Mouse (Mus musculus) neural tube, embryonic 12.5 days (tissue): ENCODE data around the gene Chd3. TPM values are rescaled to one million over a fixed set of nuclear protein-coding genes. Genes with fewer than 3 reads are reported as not detected.

Experiments
- ATAC-seq: fragments of 200-750 bp; cut with Nextera tagmentation; 2 replicates; pipeline ENCODE4 v1.8.0; 2017; ENCODE audit warnings: low read depth, mild to moderate bottlenecking, moderate TSS enrichment, moderate library complexity; ENCODE audit not compliant: low FRiP score
- H3K27ac ChIP-seq: fragments of 300-500 bp; sonication (generic); 2 replicates; pipeline ENCODE4 v1.5.1; 2016
- H3K27me3 ChIP-seq: fragments of 300-500 bp; sonication (generic); replicated peaks from 2 replicates; pipeline ENCODE4 v1.6.1; 2016; ENCODE audit warnings: mild to moderate bottlenecking
- H3K36me3 ChIP-seq: fragments of 300-500 bp; sonication (generic); 2 replicates; pipeline ENCODE4 v1.6.1; 2016; ENCODE audit warnings: mild to moderate bottlenecking
- H3K4me1 ChIP-seq: fragments of 300-500 bp; sonication (generic); 2 replicates; pipeline ENCODE4 v1.6.1; 2016
- H3K4me2 ChIP-seq: fragments of 300-500 bp; sonication (generic); replicated peaks from 2 replicates; pipeline ENCODE4 v1.6.1; 2016; ENCODE audit warnings: mild to moderate bottlenecking
- H3K4me3 ChIP-seq: fragments of 300-500 bp; sonication (generic); 2 replicates; pipeline ENCODE4 v1.5.1; 2016
- H3K9ac ChIP-seq: fragments of 300-500 bp; sonication (generic); 2 replicates; pipeline ENCODE4 v1.6.1; 2016; ENCODE audit warnings: mild to moderate bottlenecking
- H3K9me3 ChIP-seq: fragments of 300-500 bp; sonication (generic); 2 replicates; pipeline ENCODE4 v1.6.1; 2016; ENCODE audit warnings: mild to moderate bottlenecking
- WGBS: fragments of 180-500 bp; shearing (Covaris S2); methylation state at CpG from one replicate; pipeline ENCODE4 v1.1.7; 2016; 5-methylcytosine and 5-hydroxymethylcytosine counted together
- polyA plus RNA-seq: library from polyadenylated mRNA; unstranded; fragments of >200 nt; fragmentation: Nextera tagmentation; extraction: Ambion mirVana; gene quantifications from 2 replicates; pipeline ENCODE4 v1.2.1, GENCODE M21; 2016

Chd3 gene
- polyA plus RNA-seq, 1 experiment from 2014 or later: 87.1 TPM

DNA sequence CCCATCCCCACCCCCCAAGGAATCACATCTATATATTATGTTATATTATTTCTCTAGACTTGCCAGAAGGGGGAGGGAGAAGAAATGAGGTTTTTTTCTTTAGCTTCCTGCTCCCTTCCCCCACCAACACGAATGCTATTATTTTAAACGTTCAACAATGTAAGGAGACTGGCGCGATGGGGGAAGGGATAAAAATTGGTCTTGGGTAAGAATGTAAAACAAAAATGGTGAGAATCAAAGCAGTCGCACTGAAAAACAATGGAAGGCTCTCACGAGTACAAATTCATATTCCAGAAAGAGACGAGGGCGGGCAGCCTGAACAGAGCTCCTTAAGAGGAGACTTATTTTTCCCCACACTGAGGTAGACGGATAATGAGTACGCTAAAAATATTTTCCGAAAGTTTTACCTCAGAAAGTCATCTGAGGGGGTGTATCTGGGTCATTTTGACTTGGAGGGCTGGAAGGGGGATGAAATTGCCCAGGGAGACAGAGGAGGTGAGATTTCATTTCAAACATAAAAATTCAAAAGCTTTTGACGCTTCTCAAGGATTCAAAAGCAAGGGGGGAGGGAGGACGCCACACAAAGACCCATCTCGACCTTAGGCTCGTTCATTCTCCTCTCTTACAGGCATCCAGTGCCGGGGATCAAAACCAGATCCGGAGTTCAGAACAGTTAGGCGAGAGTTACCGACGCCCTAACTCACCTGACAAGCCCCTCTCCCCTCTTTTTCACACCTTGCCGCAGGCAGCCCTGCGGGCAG is 2.2 kb downstream of the Chd3 start:
- ATAC-seq: no peak
- peak overlapping the region; percentile 90 for H3K4me2 ChIP-seq
- peak overlapping the region; percentile 99 for H3K27ac ChIP-seq
- H3K36me3 ChIP-seq: peaks cover 19% of the 10 kb centered on the region
- H3K9me3 ChIP-seq: no peaks in the 10 kb centered on the region
- H3K4me3 ChIP-seq: peak overlapping the region; percentile 99
- H3K4me1 ChIP-seq: peaks cover 55% of the 10 kb centered on the region
- peak overlapping the region; percentile 99 for H3K9ac ChIP-seq
- H3K27me3 ChIP-seq: no peaks in the 10 kb centered on the region
- under 1% methylated on average over 22 of the region's 22 CpGs for WGBS

- Histone ChIP-seq H3K4me1 (peaks cover 47% of the 10 kb centered on the region), H3K4me3 (peak overlapping the region; percentile 99), H3K9ac (peak overlapping the region; percentile 99), H3K27me3 (no peaks in the 10 kb centered on the region), H3K27ac (peak overlapping the region; percentile 99), H3K4me2 (peak overlapping the region; percentile 90), H3K9me3 (no peaks in the 10 kb centered on the region), H3K36me3 (peaks cover 26% of the 10 kb centered on the region)
- ATAC-seq: peak; percentile 84
- 1% methylated on average over 26 of the region's 26 CpGs for WGBS
These were observed 2.9 kb downstream of the Chd3 start for GRCm38 (mm10) chr11:69366157-69366854.

DNA sequence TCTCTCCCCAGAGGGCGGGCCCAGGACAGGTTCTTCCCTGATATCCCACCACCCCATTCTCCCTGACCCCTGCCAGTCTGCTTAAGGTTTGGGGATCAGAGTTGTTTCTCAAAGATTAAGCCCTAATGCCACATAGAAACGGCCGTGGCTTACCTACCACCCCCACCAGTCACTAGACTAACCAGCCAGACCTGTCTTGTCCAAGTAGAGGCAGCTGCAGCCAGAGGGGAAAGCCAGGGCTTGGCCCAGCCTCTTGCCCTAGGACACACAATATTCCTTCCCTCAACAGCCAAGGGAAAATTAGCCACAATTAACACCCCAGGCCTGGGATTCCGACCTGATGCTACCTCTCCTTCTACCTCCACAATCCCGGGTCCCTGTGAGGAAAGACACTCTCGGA is 3.5 kb downstream of the Chd3 start:
- peaks cover 32% of the 10 kb centered on the region for H3K36me3 ChIP-seq
- 30% methylated on average over 6 of the region's 6 CpGs for WGBS
- no peaks in the 10 kb centered on the region for H3K9me3 ChIP-seq
- no peaks in the 10 kb centered on the region for H3K27me3 ChIP-seq
- peaks cover 42% of the 10 kb centered on the region for H3K4me1 ChIP-seq
- H3K9ac ChIP-seq: peak overlapping the region; percentile 70
- peak overlapping the region; percentile 95 for H3K27ac ChIP-seq
- peak overlapping the region; percentile 99 for H3K4me3 ChIP-seq
- H3K4me2 ChIP-seq: peak overlapping the region; percentile 90
- ATAC-seq: no peak

GRCm38 (mm10) chr11:69364910-69365309 is 4.3 kb downstream of the Chd3 start:
- under 1% methylated on average over 6 of the region's 6 CpGs for WGBS
- Histone ChIP-seq H3K4me2 (peak overlapping the region; percentile 90), H3K4me1 (peaks cover 39% of the 10 kb centered on the region), H3K4me3 (peak overlapping the region; percentile 99), H3K9me3 (no peaks in the 10 kb centered on the region), H3K27me3 (no peaks in the 10 kb centered on the region), H3K27ac (peak overlapping the region; percentile 95), H3K9ac (0 out of 2 replicates have a peak overlapping the region, but pooled peaks have one; percentile 70), H3K36me3 (peaks cover 40% of the 10 kb centered on the region)
- peak; percentile 49 for ATAC-seq

- no peak for ATAC-seq
- Histone ChIP-seq H3K4me2 (peak overlapping the region; percentile 90), H3K9ac (no peak overlapping the region), H3K4me3 (no peak overlapping the region), H3K36me3 (peaks cover 46% of the 10 kb centered on the region), H3K4me1 (peaks cover 37% of the 10 kb centered on the region), H3K27me3 (no peaks in the 10 kb centered on the region), H3K27ac (no peak overlapping the region), H3K9me3 (no peaks in the 10 kb centered on the region)
- WGBS: 61% methylated on average over 8 of the region's 8 CpGs
These were observed 4.8 kb downstream of the Chd3 start for GRCm38 (mm10) chr11:69364376-69364775.

DNA sequence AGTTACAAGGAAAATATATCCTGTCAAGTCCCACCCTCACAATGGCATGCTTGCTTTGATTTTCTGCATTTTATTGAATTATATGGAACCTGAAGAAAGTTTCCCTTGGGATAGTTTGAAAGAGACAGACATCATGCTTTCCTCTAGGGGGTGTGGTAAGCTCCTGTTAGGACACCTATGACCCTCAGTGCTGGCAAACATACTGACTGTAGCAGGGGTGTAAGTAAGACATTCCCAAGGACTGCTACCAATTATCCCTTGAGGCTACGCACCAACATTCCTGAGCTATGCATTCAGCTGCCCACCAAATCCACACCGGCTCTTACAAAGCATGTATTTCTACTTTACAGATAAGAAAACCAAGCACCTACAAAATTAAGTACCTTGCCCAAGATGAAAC is 6.7 kb downstream of the Chd3 start:
- H3K36me3 ChIP-seq: peaks cover 64% of the 10 kb centered on the region
- H3K4me1 ChIP-seq: peaks cover 29% of the 10 kb centered on the region
- no peak overlapping the region for H3K27ac ChIP-seq
- H3K9me3 ChIP-seq: no peaks in the 10 kb centered on the region
- no peak overlapping the region for H3K4me2 ChIP-seq
- ATAC-seq: no peak
- 90% methylated on average over 2 of the region's 2 CpGs for WGBS
- no peak overlapping the region for H3K9ac ChIP-seq
- H3K27me3 ChIP-seq: no peaks in the 10 kb centered on the region
- H3K4me3 ChIP-seq: no peak overlapping the region

DNA sequence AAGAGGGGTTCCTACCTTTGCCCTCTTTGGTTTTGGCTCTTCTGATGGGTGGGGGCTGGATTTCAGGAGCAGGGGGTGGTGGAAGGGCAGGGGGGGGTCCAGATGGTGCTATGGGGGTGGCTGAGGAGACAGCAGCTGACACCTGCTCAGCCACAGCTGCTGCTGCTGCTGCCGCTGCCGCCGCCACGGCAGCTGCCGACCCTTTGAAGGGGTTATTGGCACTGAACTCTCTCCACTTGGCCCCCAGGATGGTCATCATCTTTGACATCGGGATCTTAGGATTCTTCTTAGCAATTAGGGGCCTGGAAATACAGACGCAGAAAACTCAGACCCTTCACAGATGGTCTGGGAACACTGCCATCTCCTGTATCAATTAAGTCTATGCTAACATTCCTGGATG is 7.2 kb downstream of the Chd3 start:
- WGBS: 62% methylated on average over 7 of the region's 7 CpGs

DNA sequence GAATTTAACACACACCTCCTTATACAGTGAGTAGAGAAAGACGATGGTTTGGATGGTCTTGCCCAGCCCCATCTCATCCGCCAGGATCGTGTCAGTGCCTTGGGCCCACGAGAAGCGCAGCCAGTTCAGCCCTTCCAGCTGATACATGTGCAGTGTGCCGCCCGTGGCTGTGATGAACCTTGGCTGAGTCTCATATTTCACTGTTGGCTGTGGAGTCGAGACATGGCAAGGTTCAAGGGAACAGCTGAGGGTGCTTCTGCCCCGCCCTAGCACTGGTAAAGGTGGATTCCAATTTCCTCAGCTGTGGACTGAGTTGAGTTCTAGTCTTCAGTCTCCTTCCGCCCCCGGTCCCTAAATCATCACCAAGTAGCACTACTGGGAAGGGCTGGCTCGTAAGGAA is 11.5 kb downstream of the Chd3 start:
- Histone ChIP-seq H3K4me3 (no peak overlapping the region), H3K27ac (no peak overlapping the region), H3K27me3 (no peaks in the 10 kb centered on the region), H3K4me2 (no peak overlapping the region), H3K36me3 (peaks cover 97% of the 10 kb centered on the region), H3K4me1 (peaks cover 2% of the 10 kb centered on the region; the same call in 1 of the 2 replicates), H3K9ac (no peak overlapping the region), H3K9me3 (no peaks in the 10 kb centered on the region)
- WGBS: 91% methylated on average over 12 of the region's 12 CpGs
- ATAC-seq: no peak

More for the DNA sequence above, 7.2 kb downstream of the Chd3 start:
- no peak overlapping the region for H3K4me2 ChIP-seq
- H3K36me3 ChIP-seq: peaks cover 69% of the 10 kb centered on the region
- no peak overlapping the region for H3K4me3 ChIP-seq
- no peak overlapping the region for H3K9ac ChIP-seq
- no peak overlapping the region for H3K27ac ChIP-seq
- ATAC-seq: no peak
- peaks cover 27% of the 10 kb centered on the region for H3K4me1 ChIP-seq
- H3K27me3 ChIP-seq: no peaks in the 10 kb centered on the region
- no peaks in the 10 kb centered on the region for H3K9me3 ChIP-seq

GRCm38 (mm10) chr11:69356544-69356943 is 12.7 kb downstream of the Chd3 start:
- WGBS: 88% methylated on average over 5 of the region's 5 CpGs
- Histone ChIP-seq H3K9me3 (no peaks in the 10 kb centered on the region), H3K4me2 (no peak overlapping the region), H3K27ac (no peak overlapping the region), H3K4me3 (no peak overlapping the region), H3K9ac (no peak overlapping the region), H3K27me3 (no peaks in the 10 kb centered on the region), H3K4me1 (no peaks in the 10 kb centered on the region), H3K36me3 (peaks cover 99% of the 10 kb centered on the region)
- no peak for ATAC-seq

DNA sequence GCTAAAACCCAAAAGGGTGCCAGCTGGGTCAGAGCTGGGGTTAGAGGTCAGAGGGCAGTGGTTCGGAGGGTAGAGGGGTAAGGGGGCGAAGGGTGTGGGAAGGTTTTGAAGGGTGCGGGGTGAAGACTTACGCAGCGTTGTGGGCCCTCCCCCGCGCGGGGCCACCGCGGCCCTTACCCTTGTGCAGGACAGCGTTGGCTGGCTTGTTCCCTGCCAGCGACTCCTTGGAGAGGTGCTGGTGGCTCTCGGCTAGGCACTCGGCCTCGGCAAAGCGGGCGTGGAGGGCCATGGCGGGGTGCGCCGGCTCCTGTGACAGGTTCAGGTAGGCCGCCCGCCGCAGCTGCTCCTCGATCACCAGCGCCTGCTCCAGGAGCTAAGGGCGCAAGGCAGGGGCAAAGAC is 22.8 kb downstream of the Chd3 start:
- H3K27ac ChIP-seq: no peak overlapping the region
- WGBS: 90% methylated on average over 25 of the region's 26 CpGs
- H3K36me3 ChIP-seq: peaks cover 89% of the 10 kb centered on the region
- no peak overlapping the region for H3K4me2 ChIP-seq
- H3K9me3 ChIP-seq: no peaks in the 10 kb centered on the region
- H3K4me3 ChIP-seq: no peak overlapping the region
- ATAC-seq: no peak
- H3K9ac ChIP-seq: no peak overlapping the region
- no peaks in the 10 kb centered on the region for H3K27me3 ChIP-seq
- peaks cover 2% of the 10 kb centered on the region for H3K4me1 ChIP-seq

- peak; percentile 90 for ATAC-seq
These were observed 28.8 kb downstream of the Chd3 start, which contains the start of gene Rnf227 for GRCm38 (mm10) chr11:69340161-69341131. Gene Rnf227, plus strand, starts transcription at chr11:69340461.

More at GRCm38 (mm10) chr11:69340161-69341131, 28.8 kb downstream of the Chd3 start, which contains the start of gene Rnf227:
- peaks cover 17% of the 10 kb centered on the region for H3K4me1 ChIP-seq
- peak within 1 kb of the TSS; percentile 80 for H3K4me2 ChIP-seq
- 2% methylated on average over 99 of the region's 99 CpGs for WGBS
- peak within 1 kb of the TSS; percentile 72 for H3K9ac ChIP-seq
- H3K36me3 ChIP-seq: peaks cover 29% of the 10 kb centered on the region
- H3K27me3 ChIP-seq: peaks cover 3% of the 10 kb centered on the region; the same call in 1 of the 2 replicates
- no peaks in the 10 kb centered on the region for H3K9me3 ChIP-seq
- peak within 1 kb of the TSS; percentile 72; the same call in 1 of the 2 replicates for H3K27ac ChIP-seq
- peak within 1 kb of the TSS; percentile 57 for H3K4me3 ChIP-seq
